Mouse (Mus musculus): Measurements from ENCODE around the gene Mtrex. TPM values are rescaled to one million over a fixed set of nuclear protein-coding genes. Genes with fewer than 3 reads are reported as not detected.

The Mtrex gene
- polyA plus RNA-seq, 1 experiment from 2014 or later, result 49.8 TPM

GRCm38 (mm10) chr13:112857921-112858320 is 69.3 kb downstream of the Mtrex start:
- POLR2A ChIA-PET, result no interaction called here
- TF ChIP-seq CTCF (IDR thresholded peaks at IDR 0.05), result no peak
- in situ Hi-C loops (cut with MboI; ENCODE audit: low pct_unique_long_range_greater_than_20kb), result no loop called here
- H3K27me3 ChIP-seq, result no peaks in the 10 kb centered on the region
- DNase-seq (ENCODE audit: low read depth, low spot score) (no peak), ATAC-seq (no peak)
- CTCF ChIA-PET, result no interaction called here

- DNase-seq (ENCODE audit: low read depth, low spot score) (no peak), ATAC-seq (no peak)
- no peak for TF ChIP-seq CTCF (IDR thresholded peaks at IDR 0.05)
- CTCF ChIA-PET, result interaction anchor here (1.7 kb wide), 1 partner anchor 10 kb away, joined by 6 read pairs; no protein-coding TSS in a partner anchor
- no peaks in the 10 kb centered on the region for H3K27me3 ChIP-seq
- POLR2A ChIA-PET, result no interaction called here
- in situ Hi-C loops (cut with MboI; ENCODE audit: low pct_unique_long_range_greater_than_20kb), result no loop called here
Observed at GRCm38 (mm10) chr13:112854402-112854801, 72.8 kb downstream of the Mtrex start.

GRCm38 (mm10) chr13:112853710-112854316 is 73.4 kb downstream of the Mtrex start:
- no peaks in the 10 kb centered on the region for H3K27me3 ChIP-seq
- no peak for ATAC-seq
- no peak for DNase-seq (ENCODE audit: low read depth, low spot score)
- POLR2A ChIA-PET, result no interaction called here
- in situ Hi-C loops (cut with MboI; ENCODE audit: low pct_unique_long_range_greater_than_20kb), result no loop called here
- TF ChIP-seq CTCF (IDR thresholded peaks at IDR 0.05), result no peak
- CTCF ChIA-PET, result interaction anchor here (1.0 to 1.7 kb wide), 2 partner anchors 10 to 13 kb away, joined by 4 to 6 read pairs; no protein-coding TSS in a partner anchor

- H3K27me3 ChIP-seq, result no peaks in the 10 kb centered on the region
- no peak for TF ChIP-seq CTCF (IDR thresholded peaks at IDR 0.05)
- CTCF ChIA-PET, result no interaction called here
- no peak for ATAC-seq
- POLR2A ChIA-PET, result no interaction called here
- no peak for DNase-seq (ENCODE audit: low read depth, low spot score)
- in situ Hi-C loops (cut with MboI; ENCODE audit: low pct_unique_long_range_greater_than_20kb), result no loop called here
Observed at GRCm38 (mm10) chr13:112845931-112846330, 81.3 kb downstream of the Mtrex start.

- no peaks in the 10 kb centered on the region for H3K27me3 ChIP-seq
- no peak for TF ChIP-seq CTCF (IDR thresholded peaks at IDR 0.05)
- CTCF ChIA-PET, result interaction anchor here (1.3 kb wide), 1 partner anchor 13 kb away, joined by 4 read pairs; no protein-coding TSS in a partner anchor
- POLR2A ChIA-PET, result no interaction called here
- DNase-seq (ENCODE audit: low read depth, low spot score) (no peak), ATAC-seq (no peak)
- in situ Hi-C loops (cut with MboI; ENCODE audit: low pct_unique_long_range_greater_than_20kb), result no loop called here
Observed at GRCm38 (mm10) chr13:112840241-112841087, 86.7 kb downstream of the Mtrex start.

- in situ Hi-C loops (cut with MboI; ENCODE audit: low pct_unique_long_range_greater_than_20kb), result no loop called here
- ATAC-seq (no peak), DNase-seq (ENCODE audit: low read depth, low spot score) (no peak)
- TF ChIP-seq CTCF (IDR thresholded peaks at IDR 0.05), result no peak
- ChIA-PET POLR2A (interaction anchor here (0.7 kb wide), 1 partner anchor 161 kb away, joined by 4 read pairs; no protein-coding TSS in a partner anchor), CTCF (no interaction called here)
- H3K27me3 ChIP-seq, result no peaks in the 10 kb centered on the region
Observed at GRCm38 (mm10) chr13:112838562-112839232, 88.5 kb downstream of the Mtrex start.

- DNase-seq (ENCODE audit: low read depth, low spot score) (no peak), ATAC-seq (no peak)
- in situ Hi-C loops (cut with MboI; ENCODE audit: low pct_unique_long_range_greater_than_20kb), result no loop called here
- ChIA-PET CTCF (no interaction called here), POLR2A (interaction anchor here (0.7 kb wide), 1 partner anchor 160 kb away, joined by 4 read pairs; no protein-coding TSS in a partner anchor)
- no peak for TF ChIP-seq CTCF (IDR thresholded peaks at IDR 0.05)
- no peaks in the 10 kb centered on the region for H3K27me3 ChIP-seq
Observed at GRCm38 (mm10) chr13:112837621-112838155, 89.5 kb downstream of the Mtrex start.

GRCm38 (mm10) chr13:112836951-112837350 is 90.2 kb downstream of the Mtrex start:
- no peak for TF ChIP-seq CTCF (IDR thresholded peaks at IDR 0.05)
- H3K27me3 ChIP-seq, result no peaks in the 10 kb centered on the region
- no peak for DNase-seq (ENCODE audit: low read depth, low spot score)
- POLR2A ChIA-PET, result interaction anchor here (1.2 kb wide), 1 partner anchor 11 kb away, joined by 4 read pairs; no protein-coding TSS in a partner anchor
- no peak for ATAC-seq
- CTCF ChIA-PET, result no interaction called here
- in situ Hi-C loops (cut with MboI; ENCODE audit: low pct_unique_long_range_greater_than_20kb), result no loop called here

- no peaks in the 10 kb centered on the region for H3K27me3 ChIP-seq
- DNase-seq (ENCODE audit: low read depth, low spot score) (no peak), ATAC-seq (no peak)
- ChIA-PET CTCF (no interaction called here), POLR2A (no interaction called here)
- TF ChIP-seq CTCF (IDR thresholded peaks at IDR 0.05), result no peak
- in situ Hi-C loops (cut with MboI; ENCODE audit: low pct_unique_long_range_greater_than_20kb), result no loop called here
Observed at GRCm38 (mm10) chr13:112835113-112835512, 92.1 kb downstream of the Mtrex start.

- ATAC-seq (no peak), DNase-seq (ENCODE audit: low read depth, low spot score) (no peak)
- in situ Hi-C loops (cut with MboI; ENCODE audit: low pct_unique_long_range_greater_than_20kb), result no loop called here
- no peak for TF ChIP-seq CTCF (IDR thresholded peaks at IDR 0.05)
- H3K27me3 ChIP-seq, result no peaks in the 10 kb centered on the region
- ChIA-PET POLR2A (no interaction called here), CTCF (no interaction called here)
Observed at GRCm38 (mm10) chr13:112833895-112834263, 93.3 kb downstream of the Mtrex start.

Measured in Patski (cell line).